Mouse (Mus musculus): ENCODE data around the gene Tas2r107. TPM values are rescaled to one million over a fixed set of nuclear protein-coding genes. Genes with fewer than 3 reads are reported as not detected.
"Not testable (repeated sequence)": the region's sequence is repeated elsewhere in the genome, so short reads cannot be mapped to it uniquely, and the experiment has no call there.

Tas2r107 gene
- not detected in 2 replicates for polyA plus RNA-seq (2015; fragmentation: Nextera tagmentation; extraction: Ambion mirVana)

DNA sequence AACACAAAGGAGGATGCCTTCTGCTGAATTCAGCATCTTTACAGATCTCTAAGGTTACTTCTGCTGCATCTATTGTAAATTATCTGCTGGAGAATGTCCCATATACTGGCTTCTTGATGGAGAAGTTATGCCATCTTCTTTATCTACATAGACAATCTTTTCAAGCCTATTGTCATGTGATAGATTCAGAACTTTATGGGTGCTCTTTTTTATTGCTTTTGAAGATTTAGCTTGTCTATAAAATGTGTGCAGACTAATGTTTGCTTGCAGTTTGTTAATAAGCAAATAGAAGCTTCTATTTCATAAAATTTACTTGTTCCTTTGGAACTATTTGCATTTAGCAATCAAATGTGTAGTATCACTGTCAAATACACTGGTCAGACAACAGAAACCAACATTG is at the start of gene Tas2r107:
Tas2r107 (minus strand) TSS at position 101 of the 400 bp plus-strand sequence.
- Histone ChIP-seq H3K27me3 (replicated peaks) (no peaks in the 10 kb centered on the region), H3K9ac (no peak within 1 kb of the TSS), H3K4me1 (no peaks in the 10 kb centered on the region), H3K36me3 (no peaks in the 10 kb centered on the region), H3K27ac (replicated peaks) (no peak within 1 kb of the TSS), H3K9me3 (peaks cover 29% of the 10 kb centered on the region; the same call in 1 of the 2 replicates), H3K4me2 (no peak within 1 kb of the TSS), H3K4me3 (no peak within 1 kb of the TSS)
- no peak for ATAC-seq (ENCODE audit: extremely low read depth, insufficient number of reproducible peaks, low FRiP score, low TSS enrichment)

DNA sequence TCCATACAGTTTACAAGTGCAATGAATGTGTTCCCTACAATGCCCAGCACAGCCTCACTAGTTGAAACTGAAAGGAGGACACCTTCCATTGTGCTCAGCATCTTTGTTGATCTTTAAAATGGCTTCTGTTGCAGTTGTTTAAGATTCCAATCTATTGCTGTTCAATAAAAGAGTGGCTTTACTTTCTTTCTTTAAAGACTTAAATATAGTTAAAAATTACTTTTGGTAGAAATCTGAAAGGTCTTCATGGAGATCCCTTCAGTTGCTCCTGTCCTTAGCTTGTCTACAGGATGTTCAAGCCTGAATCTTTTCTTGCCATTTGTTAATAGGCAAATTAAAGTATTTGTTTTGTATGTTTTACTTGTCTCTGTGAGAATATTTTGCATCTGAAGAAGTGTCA is 30.0 kb upstream of the Tas2r107 start, which contains the start of gene Tas2r114:
Tas2r114 (minus strand) TSS at position 101 of the 400 bp plus-strand sequence.
- Histone ChIP-seq H3K27ac (replicated peaks) (no peak within 1 kb of the TSS), H3K27me3 (replicated peaks) (no peaks in the 10 kb centered on the region), H3K4me2 (no peak within 1 kb of the TSS), H3K9ac (no peak within 1 kb of the TSS), H3K4me3 (no peak within 1 kb of the TSS), H3K9me3 (0 out of 2 replicates have a peak, but pooled peaks cover 5% of the 10 kb centered on the region), H3K4me1 (no peaks in the 10 kb centered on the region), H3K36me3 (no peaks in the 10 kb centered on the region)
- ATAC-seq (ENCODE audit: extremely low read depth, insufficient number of reproducible peaks, low FRiP score, low TSS enrichment) = no peak

DNA sequence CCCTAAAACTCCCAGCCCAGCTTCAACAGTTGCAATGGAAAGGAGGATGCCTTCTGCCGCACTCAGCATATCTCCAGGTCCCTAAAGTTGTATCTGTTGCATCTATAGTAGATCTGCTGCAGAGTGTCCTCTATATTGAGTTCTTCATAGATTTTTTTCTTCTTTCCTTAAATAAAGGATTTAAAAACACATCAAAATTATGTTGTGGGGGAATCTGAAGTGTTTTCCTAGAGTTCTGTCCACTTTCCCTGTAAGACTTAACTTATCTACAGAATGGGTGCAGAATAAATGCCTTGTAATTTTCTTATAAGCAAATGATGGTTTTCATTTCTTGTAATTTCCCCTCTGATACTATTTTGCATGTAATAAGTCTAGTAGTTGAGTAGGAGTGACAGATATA is 27.4 kb upstream of the Tas2r107 start, which contains the start of gene Tas2r105:
Tas2r105 (minus strand) TSS at position 101 of the 400 bp plus-strand sequence.
- Histone ChIP-seq H3K9me3 (peaks cover 9% of the 10 kb centered on the region; the same call in 1 of the 2 replicates), H3K4me1 (no peaks in the 10 kb centered on the region), H3K9ac (no peak within 1 kb of the TSS), H3K27me3 (replicated peaks) (no peaks in the 10 kb centered on the region), H3K4me3 (no peak within 1 kb of the TSS), H3K4me2 (no peak within 1 kb of the TSS), H3K27ac (replicated peaks) (no peak within 1 kb of the TSS), H3K36me3 (no peaks in the 10 kb centered on the region)
- ATAC-seq (ENCODE audit: extremely low read depth, insufficient number of reproducible peaks, low FRiP score, low TSS enrichment) = no peak
- 60% methylated on average over 1 of the region's 1 CpGs for WGBS

DNA sequence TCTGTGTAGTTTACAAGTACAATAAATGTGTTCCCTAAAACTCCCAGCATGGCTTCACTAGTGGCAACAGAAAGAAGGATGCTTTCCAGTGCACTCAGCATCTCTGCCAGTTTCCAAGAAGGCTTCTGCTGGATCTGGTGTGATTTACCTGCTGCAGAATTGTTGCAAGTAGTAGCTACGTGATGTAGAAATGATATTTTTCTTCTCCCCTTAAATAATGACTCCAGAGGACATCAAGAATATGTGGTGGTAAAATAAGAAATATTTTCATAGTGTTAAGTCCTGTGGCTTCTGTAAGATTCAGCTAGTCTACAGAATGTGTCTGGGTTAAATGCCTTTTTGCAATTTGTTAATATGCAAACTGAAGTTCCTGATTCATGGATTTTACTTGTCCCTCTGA is 25.7 kb upstream of the Tas2r107 start, which contains the start of gene Tas2r104:
Tas2r104 (minus strand) TSS at position 101 of the 400 bp plus-strand sequence.
- Histone ChIP-seq H3K4me3 (no peak within 1 kb of the TSS), H3K9me3 (peaks cover 7% of the 10 kb centered on the region; the same call in 1 of the 2 replicates), H3K27ac (replicated peaks) (no peak within 1 kb of the TSS), H3K4me2 (no peak within 1 kb of the TSS), H3K9ac (no peak within 1 kb of the TSS), H3K36me3 (no peaks in the 10 kb centered on the region), H3K4me1 (no peaks in the 10 kb centered on the region), H3K27me3 (replicated peaks) (no peaks in the 10 kb centered on the region)
- no peak for ATAC-seq (ENCODE audit: extremely low read depth, insufficient number of reproducible peaks, low FRiP score, low TSS enrichment)
- WGBS = 53% methylated on average over 1 of the region's 1 CpGs

DNA sequence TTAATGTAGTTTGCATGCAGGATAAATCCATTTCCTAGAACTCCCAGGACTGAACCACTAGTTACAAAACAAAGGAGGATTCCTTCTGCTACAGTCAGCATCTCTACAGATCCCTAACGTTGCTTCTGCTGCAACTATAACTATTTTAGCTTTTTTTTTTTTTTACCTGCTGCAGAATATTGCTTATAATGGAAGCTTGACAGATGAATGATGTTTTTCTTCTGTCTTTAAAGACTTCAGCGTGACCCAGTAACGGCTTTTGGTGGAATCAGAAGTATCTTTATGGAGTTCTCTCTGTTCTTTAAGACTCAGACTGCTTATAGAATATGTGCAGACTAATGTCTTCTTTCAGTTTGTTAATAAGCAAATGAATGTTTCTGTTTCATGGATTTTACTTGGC is 18.8 kb upstream of the Tas2r107 start, which contains the start of gene Tas2r106:
Tas2r106 (minus strand) TSS at position 101 of the 400 bp plus-strand sequence.
- Histone ChIP-seq H3K9ac (no peak within 1 kb of the TSS), H3K4me3 (no peak within 1 kb of the TSS), H3K4me2 (no peak within 1 kb of the TSS), H3K4me1 (no peaks in the 10 kb centered on the region), H3K9me3 (peaks cover 10% of the 10 kb centered on the region; the same call in 1 of the 2 replicates), H3K27ac (replicated peaks) (no peak within 1 kb of the TSS), H3K36me3 (no peaks in the 10 kb centered on the region), H3K27me3 (replicated peaks) (no peaks in the 10 kb centered on the region)
- WGBS = 60% methylated on average over 3 of the region's 3 CpGs
- no peak for ATAC-seq (ENCODE audit: extremely low read depth, insufficient number of reproducible peaks, low FRiP score, low TSS enrichment)

DNA sequence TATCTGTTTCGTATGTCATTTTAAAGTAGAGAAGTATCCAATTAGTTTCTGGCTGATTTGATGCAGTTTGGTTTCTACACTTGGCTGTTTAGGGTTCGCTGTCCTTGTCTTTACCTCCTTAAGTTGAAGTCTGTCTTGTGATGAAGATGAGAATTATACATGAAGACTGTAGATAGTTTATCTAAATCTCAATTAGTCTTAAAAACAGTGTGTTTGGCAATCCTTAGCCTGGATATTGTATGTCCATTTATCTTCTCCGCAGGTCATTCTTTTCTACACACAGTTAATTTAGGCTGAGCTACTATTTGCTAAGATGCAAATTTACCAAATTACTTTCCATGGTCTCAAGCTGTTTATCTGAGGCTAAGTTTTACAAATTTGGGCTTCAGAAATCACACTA is 29.1 kb downstream of the Tas2r107 start, which contains the start of gene Tas2r130:
Tas2r130 (minus strand) TSS at position 101 of the 400 bp plus-strand sequence.
- Histone ChIP-seq H3K9ac (no peak within 1 kb of the TSS), H3K4me1 (no peaks in the 10 kb centered on the region), H3K9me3 (peaks cover 3% of the 10 kb centered on the region; the same call in 1 of the 2 replicates), H3K4me2 (no peak within 1 kb of the TSS), H3K27ac (replicated peaks) (no peak within 1 kb of the TSS), H3K36me3 (no peaks in the 10 kb centered on the region), H3K27me3 (replicated peaks) (no peaks in the 10 kb centered on the region), H3K4me3 (no peak within 1 kb of the TSS)
- 64% methylated on average over 3 of the region's 3 CpGs for WGBS
- ATAC-seq (ENCODE audit: extremely low read depth, insufficient number of reproducible peaks, low FRiP score, low TSS enrichment) = no peak

DNA sequence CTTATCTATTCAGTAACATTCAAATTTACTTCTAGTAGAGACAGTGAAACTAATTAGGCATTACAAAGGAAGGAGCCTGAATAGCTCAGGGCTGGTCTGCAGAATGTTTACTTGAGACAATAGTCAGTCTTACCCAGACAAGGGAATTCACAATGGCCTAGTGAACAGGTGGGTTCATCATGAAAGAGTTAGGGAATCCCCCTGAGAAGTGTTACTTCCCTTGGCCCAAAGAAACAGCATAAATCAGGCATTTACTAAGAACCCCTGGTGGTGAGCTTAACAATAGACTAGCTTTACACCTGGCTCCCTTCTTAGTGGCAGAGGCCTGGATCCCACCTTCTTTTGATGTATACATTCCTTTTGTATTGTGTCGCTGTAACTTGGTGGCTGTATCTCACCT is 50.0 kb downstream of the Tas2r107 start:
- ATAC-seq (ENCODE audit: extremely low read depth, insufficient number of reproducible peaks, low FRiP score, low TSS enrichment); H3K4me1 ChIP-seq; H3K27ac ChIP-seq (replicated peaks); H3K4me2 ChIP-seq; H3K9ac ChIP-seq; H3K4me3 ChIP-seq; H3K9me3 ChIP-seq; H3K36me3 ChIP-seq; H3K27me3 ChIP-seq (replicated peaks): not testable (repeated sequence)
- 74% methylated on average over 1 of the region's 1 CpGs for WGBS

Other genes with a start within 250 kb of the Tas2r107 start
- gene 5430401F13Rik, start 173.7 kb downstream of the Tas2r107 start, polyA plus RNA-seq (2015; fragmentation: Nextera tagmentation; extraction: Ambion mirVana) = not detected in 2 replicates
- not detected in 2 replicates for gene Gm6619, start 173.7 kb downstream of the Tas2r107 start, polyA plus RNA-seq (2015; fragmentation: Nextera tagmentation; extraction: Ambion mirVana)
- gene Tas2r130, start 29.2 kb downstream of the Tas2r107 start, polyA plus RNA-seq (2015; fragmentation: Nextera tagmentation; extraction: Ambion mirVana) = not detected in 2 replicates
- gene Tas2r106, start 18.7 kb upstream of the Tas2r107 start, polyA plus RNA-seq (2015; fragmentation: Nextera tagmentation; extraction: Ambion mirVana) = not detected in 2 replicates
- not detected in 2 replicates for gene Tas2r104, start 25.6 kb upstream of the Tas2r107 start, polyA plus RNA-seq (2015; fragmentation: Nextera tagmentation; extraction: Ambion mirVana)
- not detected in 2 replicates for gene Tas2r105, start 27.3 kb upstream of the Tas2r107 start, polyA plus RNA-seq (2015; fragmentation: Nextera tagmentation; extraction: Ambion mirVana)
- gene Tas2r114, start 29.9 kb upstream of the Tas2r107 start, polyA plus RNA-seq (2015; fragmentation: Nextera tagmentation; extraction: Ambion mirVana) = not detected in 2 replicates